Mouse (Mus musculus) kidney, postnatal 10 days (tissue): ENCODE results near the gene Uimc1.

ENCODE experiments used
- DNase-seq: peaks from one replicate; pipeline ENCODE4 v3.0.0; 2021; ENCODE audit warnings: mixed read lengths

The Uimc1 gene

DNA sequence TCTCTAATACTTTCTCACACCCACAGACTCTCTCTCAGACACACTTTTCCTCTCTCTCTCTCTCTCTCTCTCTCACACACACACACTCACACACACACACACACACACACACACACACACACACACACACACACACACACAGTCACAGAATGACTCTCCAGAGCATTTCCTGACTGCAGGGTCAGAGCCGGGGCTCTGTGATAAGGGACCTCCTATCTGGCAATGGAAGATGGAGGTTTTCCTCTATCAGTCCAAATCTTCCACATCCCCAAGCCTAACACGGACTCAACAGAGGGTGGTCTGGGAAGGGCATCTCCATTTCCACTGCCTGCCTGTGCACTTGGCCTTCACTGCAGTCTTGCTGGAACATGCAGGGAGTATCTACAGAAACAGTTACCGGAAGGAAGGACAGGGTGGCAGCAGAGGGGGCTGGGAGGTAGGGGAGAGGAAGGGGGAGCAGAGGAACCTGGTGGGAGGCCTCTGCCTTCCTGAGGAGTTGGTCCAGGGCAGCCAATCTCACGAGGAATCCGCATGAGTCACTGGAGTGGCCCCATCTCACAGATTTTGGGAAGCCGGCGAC is 111.8 kb downstream of the Uimc1 start:
- peak; percentile 27 for DNase-seq

DNA sequence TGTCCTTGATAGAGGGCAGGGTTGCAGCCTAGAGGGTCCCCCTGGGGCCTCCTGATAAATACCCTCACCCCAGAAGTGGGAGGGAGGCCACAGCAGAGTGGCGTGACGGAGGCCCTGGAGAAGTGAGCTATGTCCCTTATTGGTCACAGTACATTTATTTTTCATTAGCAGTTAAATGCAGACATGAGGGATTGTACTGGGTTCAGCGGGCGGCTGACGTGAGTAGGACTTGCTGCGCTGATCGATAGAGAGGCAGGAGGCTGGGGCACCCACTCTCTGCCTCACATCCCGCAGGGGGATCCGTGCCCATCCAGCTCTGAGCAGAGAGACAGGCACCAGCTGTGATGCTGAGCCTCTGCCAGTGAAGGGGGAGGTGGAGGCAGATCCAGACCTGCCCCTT is 112.7 kb downstream of the Uimc1 start:
- DNase-seq: no peak

DNA sequence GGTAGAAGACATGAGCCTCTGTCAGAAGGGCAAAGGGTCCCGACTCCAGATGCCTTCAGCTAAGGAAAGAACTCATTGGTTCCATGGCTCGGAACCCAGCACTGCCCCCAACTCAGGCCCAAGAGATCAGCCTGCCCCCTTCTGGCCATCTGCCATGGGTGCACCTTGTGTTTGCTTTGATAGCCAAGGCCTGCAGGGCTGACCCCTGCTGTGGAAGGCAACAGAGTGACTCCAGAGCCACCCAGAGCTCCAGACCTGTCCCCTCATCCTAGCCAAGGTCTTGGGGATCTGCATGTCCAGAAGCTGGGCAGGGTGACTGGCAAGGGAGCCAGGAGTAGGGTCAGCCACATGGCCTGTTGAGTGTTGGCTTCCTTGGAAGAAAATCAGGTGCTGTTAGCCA is 116.5 kb downstream of the Uimc1 start:
- no peak for DNase-seq

DNA sequence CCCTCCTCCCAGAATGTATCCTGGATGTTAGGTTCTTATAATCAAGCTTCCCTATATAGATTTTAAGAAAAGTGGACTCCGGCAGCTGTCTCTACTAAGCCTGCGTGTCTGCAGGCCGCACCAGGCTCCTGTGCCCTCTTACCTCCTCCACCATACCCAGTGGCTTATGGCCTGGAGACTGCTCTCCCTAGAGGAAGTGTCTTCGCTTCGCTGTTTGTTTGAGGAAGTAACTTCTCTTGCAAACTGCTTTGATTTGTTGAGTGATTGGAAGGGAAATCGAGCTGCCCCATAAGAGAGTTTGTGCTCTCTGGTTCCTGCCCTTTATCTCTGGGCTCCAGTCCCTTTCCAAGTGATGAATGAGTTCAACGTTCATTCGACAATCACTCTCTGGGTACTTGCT is 117.1 kb downstream of the Uimc1 start:
- no peak for DNase-seq

DNA sequence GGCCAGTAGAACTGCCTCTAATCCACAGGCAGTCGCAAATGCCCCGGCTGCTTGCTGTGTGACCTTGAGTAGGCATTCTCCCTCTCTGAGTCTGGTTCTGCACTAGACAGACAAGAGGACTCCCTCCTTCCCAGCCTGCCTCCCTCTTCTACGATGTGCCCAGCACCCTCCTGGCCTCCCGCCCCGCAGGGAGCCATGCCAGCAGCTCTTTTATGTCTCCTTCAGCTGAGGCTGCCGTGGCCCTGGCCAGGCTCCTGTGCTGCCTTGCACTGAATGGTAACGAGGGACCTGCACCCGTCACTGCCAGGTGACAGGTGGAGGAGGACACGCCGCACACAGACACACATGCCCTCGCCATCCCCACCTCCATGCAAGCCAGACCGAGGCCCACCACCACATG is 119.1 kb downstream of the Uimc1 start:
- DNase-seq: no peak

DNA sequence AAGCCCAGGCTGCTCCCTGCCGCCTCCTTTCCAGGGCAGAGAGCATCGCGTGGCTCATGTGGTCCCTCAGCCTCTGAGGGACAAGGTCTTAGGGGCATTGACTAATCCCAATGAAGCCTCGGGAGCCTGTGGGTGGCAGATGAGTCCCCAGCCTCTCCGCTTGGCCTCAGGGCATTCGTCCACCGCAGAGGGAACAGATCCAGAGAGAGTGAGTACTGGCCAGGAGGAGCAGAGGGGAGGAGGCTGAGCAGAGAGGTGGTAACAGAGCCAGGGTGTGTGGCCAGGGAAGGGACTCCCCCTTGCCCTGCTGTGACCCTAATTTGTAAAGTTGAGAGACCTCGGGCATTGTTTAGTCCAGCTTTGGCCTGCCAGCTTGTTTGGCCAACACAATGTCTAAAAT is 121.3 kb downstream of the Uimc1 start:
- DNase-seq: no peak
